Mouse (Mus musculus) monocyte, adult 5-6 weeks (primary cell): ENCODE measurements around the gene Gimap3. TPM values are rescaled to one million over a fixed set of nuclear protein-coding genes. Genes with fewer than 3 reads are reported as not detected.

Source experiments
- total RNA-seq: library from RNA; stranded (forward); fragments of 200-1000, 200-491, 200-594 nt; gene quantifications from 3 replicates; pipeline ENCODE4 v1.2.3, GENCODE M21; 2017

The Gimap3 gene
- total RNA-seq, 1 experiment from 2014 or later = 99.5 TPM

Other genes starting within 250 kb of the Gimap3 start
- gene Atp6v0e2, start 233.2 kb downstream of the Gimap3 start, total RNA-seq = 1.8 TPM in 1 of 3 replicates, not detected in the others
- 11.2 to 24.6 TPM (median 14.3 TPM) in 3 replicates for gene Lrrc61, start 216.1 kb downstream of the Gimap3 start, total RNA-seq
- not detected in 3 replicates for gene Rarres2, start 198.1 kb downstream of the Gimap3 start, total RNA-seq
- gene Gm45021, start 181.2 kb downstream of the Gimap3 start, total RNA-seq = not detected in 3 replicates
- gene Repin1, start 177.0 kb downstream of the Gimap3 start, total RNA-seq = 0.85 to 5.5 TPM (median 2.1 TPM) in 3 replicates
- gene Gm44965, start 176.9 kb downstream of the Gimap3 start, total RNA-seq = 7.7 TPM in 1 of 3 replicates, not detected in the others
- 2.6 to 2.8 TPM (median 2.6 TPM) in 3 replicates for gene Zfp775, start 168.8 kb downstream of the Gimap3 start, total RNA-seq
- gene AI854703, start 144.1 kb downstream of the Gimap3 start, total RNA-seq = 0.19 to 0.21 TPM in 2 of 3 replicates, not detected in the other
- gene Gimap8, start 123.6 kb downstream of the Gimap3 start, total RNA-seq = 132 to 417 TPM (median 134 TPM) in 3 replicates
- gene Gimap9, start 94.7 kb downstream of the Gimap3 start, total RNA-seq = 104 to 288 TPM (median 141 TPM) in 3 replicates
- 697 to 2,222 TPM (median 742 TPM) in 3 replicates for gene Gimap4, start 86.3 kb downstream of the Gimap3 start, total RNA-seq
- 355 to 968 TPM (median 415 TPM) in 3 replicates for gene Gimap6, start 62.6 kb downstream of the Gimap3 start, total RNA-seq
- gene Gm28053, start 52.2 kb downstream of the Gimap3 start, total RNA-seq = 17.6 to 57.0 TPM (median 34.4 TPM) in 3 replicates
- 67.2 to 199 TPM (median 74.1 TPM) in 3 replicates for gene Gimap7, start 52.2 kb downstream of the Gimap3 start, total RNA-seq
- 99.2 to 313 TPM (median 123 TPM) in 3 replicates for gene Gimap1, start 31.8 kb downstream of the Gimap3 start, total RNA-seq
- gene Gimap5, start 24.7 kb downstream of the Gimap3 start, total RNA-seq = 91.7 to 178 TPM (median 113 TPM) in 3 replicates
- 2.7 to 9.7 TPM (median 4.4 TPM) in 3 replicates for gene Tmem176a, start 70.1 kb upstream of the Gimap3 start, total RNA-seq
- 19.1 to 28.4 TPM (median 27.7 TPM) in 3 replicates for gene Tmem176b, start 70.6 kb upstream of the Gimap3 start, total RNA-seq
- not detected in 3 replicates for gene Aoc1, start 102.0 kb upstream of the Gimap3 start, total RNA-seq
- not detected in 3 replicates for gene 1600015I10Rik, start 159.0 kb upstream of the Gimap3 start, total RNA-seq
- gene Doxl2, start 204.1 kb upstream of the Gimap3 start, total RNA-seq = not detected in 3 replicates
- gene Svs1, start 216.0 kb upstream of the Gimap3 start, total RNA-seq = not detected in 3 replicates